Mouse (Mus musculus) erythroblast, embryonic 14.5 days (primary cell): ENCODE results near the gene Grid1.

Experiments used
- GATA1 ChIP-seq: IDR thresholded peaks from 2 replicates; pipeline ENCODE4 v1.6.1; 2012; ENCODE audit warnings: low read length, inconsistent platforms, mixed read lengths
- TAL1 ChIP-seq: IDR thresholded peaks from 3 replicates; pipeline ENCODE4 v1.6.1; 2012; ENCODE audit warnings: low read length, inconsistent platforms, mixed read lengths

DNA sequence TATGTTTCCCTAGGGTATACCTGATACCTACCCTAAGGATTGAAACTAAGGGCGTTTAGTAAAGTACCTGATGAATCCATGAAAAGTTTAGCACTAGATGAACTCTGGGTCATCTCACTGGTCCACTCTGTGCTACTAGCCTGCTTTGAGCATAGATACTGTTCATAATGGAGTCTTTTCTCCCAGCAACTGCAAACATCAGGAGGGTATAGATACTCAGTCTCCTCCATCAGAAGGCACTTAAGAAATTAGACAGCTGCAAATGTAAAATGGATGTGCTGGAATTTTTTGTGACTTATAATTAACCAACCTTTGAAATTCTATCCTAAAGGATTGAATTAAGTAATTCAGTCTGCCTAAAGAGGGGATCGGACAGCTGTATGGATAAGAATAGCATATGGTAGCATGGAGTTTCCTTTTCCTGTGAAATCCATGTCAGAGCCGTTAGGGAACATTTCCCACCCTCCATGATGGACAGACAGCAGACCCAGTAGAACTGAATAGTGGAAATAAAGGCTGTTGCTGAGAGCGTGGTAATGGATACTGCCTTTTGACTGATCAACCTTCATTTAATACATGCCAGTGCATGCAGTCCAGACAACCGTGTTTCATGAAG, 303.5 kb downstream of the Grid1 start:
- TF ChIP-seq GATA1 (no peak), TAL1 (no peak)
